In genomic region chr9:92384401-92384800, GRCm38 (mm10) we compare ENCODE assay signal across 20 mouse cellular contexts.
DNase-seq lines count a peak whose midpoint lies in the region; ATAC-seq and TF ChIP-seq lines count a peak whose summit lies in the region.
"Had no signal": no experiment of that assay in that cellular context is flagged by ENCODE, and none has a peak within 500 bp of the region (broad histone marks: within the 10 kb centered on the region; RNA-seq: fewer than 3 reads in every experiment).

No protein-coding gene starts in this region.

- no peak overlapping the region for H3K9ac ChIP-seq in stomach, postnatal 0 days (ENCODE audit: low read length)
- H3K9ac ChIP-seq: forebrain, embryonic 13.5 days; kidney, embryonic 15.5 days; liver, embryonic 14.5 days; lung, embryonic 15.5 days; stomach, embryonic 15.5 days had no signal

- POLR2A ChIA-PET in Patski (lab: Charles Lee): no interaction called here

- TF ChIP-seq CTCF in Patski (IDR thresholded peaks at IDR 0.05): no peak
- TF ChIP-seq CTCF in stomach, postnatal 0 days (IDR thresholded peaks at IDR 0.05; ENCODE audit: low read depth): no peak

- 39% methylated on average over 3 of the region's 3 CpGs for WGBS in stomach, postnatal 0 days

- ATAC-seq in Patski: peak; percentile 98
- ATAC-seq in hematopoietic stem cell, adult 5-6 weeks (replicated peaks in 1 of 2; ENCODE audit: insufficient read depth in 1 of 2, low FRiP score in 2 of 2, low TSS enrichment in 1 of 2, low read depth in 1 of 2, poor library complexity in 2 of 2, severe bottlenecking in 2 of 2): peak; percentile 86 to 87
- ATAC-seq in stomach, postnatal 0 days (ENCODE audit: low FRiP score, low TSS enrichment): no peak
- no peak for ATAC-seq in erythroid progenitor cell, adult 5-6 weeks (replicated peaks; ENCODE audit: low FRiP score, poor library complexity, severe bottlenecking)
- ATAC-seq: forebrain, embryonic 13.5 days had no signal

- no peaks in the 10 kb centered on the region for H3K9me3 ChIP-seq in stomach, postnatal 0 days (ENCODE audit: control insufficient read depth, low read length)
- H3K9me3 ChIP-seq: embryonic facial prominence, embryonic 10.5 days; forebrain, embryonic 13.5 days; kidney, embryonic 15.5 days; lung, embryonic 15.5 days; stomach, embryonic 15.5 days had no signal

- in situ Hi-C loops in Patski (cut with MboI; ENCODE audit: low pct_unique_long_range_greater_than_20kb): loop anchor here (10.0 kb wide), 1 partner anchor 230 kb away; no protein-coding TSS in a partner anchor

- CTCF ChIA-PET in Patski (lab: Charles Lee): interaction anchor here (1.0 kb wide), 1 partner anchor 57 kb away, joined by 3 read pairs; no protein-coding TSS in a partner anchor

- H3K4me1 ChIP-seq in stomach, postnatal 0 days (replicated peaks; ENCODE audit: control insufficient read depth, insufficient read depth): no peaks in the 10 kb centered on the region
- H3K4me1 ChIP-seq: embryonic facial prominence, embryonic 10.5 days; forebrain, embryonic 13.5 days; kidney, embryonic 15.5 days; lung, embryonic 15.5 days; stomach, embryonic 15.5 days had no signal

- no peak overlapping the region for H3K4me3 ChIP-seq in stomach, postnatal 0 days (ENCODE audit: low read depth, low read length)
- H3K4me3 ChIP-seq: embryonic facial prominence, embryonic 10.5 days; forebrain, embryonic 13.5 days; kidney, embryonic 15.5 days; lung, embryonic 15.5 days; stomach, embryonic 15.5 days had no signal

- no peak overlapping the region for H3K27ac ChIP-seq in stomach, postnatal 0 days (replicated peaks)
- H3K27ac ChIP-seq: embryonic facial prominence, embryonic 10.5 days; forebrain, embryonic 13.5 days; kidney, embryonic 15.5 days; liver, embryonic 14.5 days; lung, embryonic 15.5 days; stomach, embryonic 15.5 days had no signal

- H3K36me3 ChIP-seq in stomach, postnatal 0 days (ENCODE audit: control insufficient read depth, insufficient read depth, low read length): no peaks in the 10 kb centered on the region
- H3K36me3 ChIP-seq: embryonic facial prominence, embryonic 10.5 days; kidney, embryonic 15.5 days; lung, embryonic 15.5 days; stomach, embryonic 15.5 days had no signal

- H3K27me3 ChIP-seq in Patski: no peaks in the 10 kb centered on the region
- no peaks in the 10 kb centered on the region for H3K27me3 ChIP-seq in stomach, postnatal 0 days (ENCODE audit: control insufficient read depth, insufficient read depth, low read length)
- H3K27me3 ChIP-seq: forebrain, embryonic 13.5 days; kidney, embryonic 15.5 days; lung, embryonic 15.5 days; stomach, embryonic 15.5 days had no signal

- peak; percentile 56 for DNase-seq in CD4-positive, CD25-positive, alpha-beta regulatory T cell, adult 2 months (ENCODE audit: low read depth, low spot score)
- DNase-seq in Patski (ENCODE audit: low read depth, low spot score): peak; percentile 43
- DNase-seq in naive thymus-derived CD4-positive, alpha-beta T cell, adult 2 months (ENCODE audit: low read depth): peak; percentile 7
- no peak for DNase-seq in urinary bladder, adult 18-20 months (ENCODE audit: low spot score in 2 of 2)
- DNase-seq in stomach, postnatal 0 days (ENCODE audit: low spot score): no peak
- DNase-seq: adrenal gland, postnatal 25 days; cerebellum, adult 18-20 months; gastrocnemius, postnatal 14 days; kidney, postnatal 4 days; lung, postnatal 4 days; right cerebral cortex, postnatal 25 days had no signal

- H3K4me2 ChIP-seq in stomach, postnatal 0 days (replicated peaks; ENCODE audit: low read depth): no peak overlapping the region
- H3K4me2 ChIP-seq: forebrain, embryonic 13.5 days; kidney, embryonic 15.5 days; lung, embryonic 15.5 days; midbrain, embryonic 11.5 days; stomach, embryonic 15.5 days had no signal

- TF ChIP-seq EP300 in stomach, postnatal 0 days (optimal IDR thresholded peaks at IDR 0.05): no peak

Comparison
In these comparisons a context has a peak if more than half of its experiments do, and no peak if none do; other contexts are left out.
1. DNase-seq: peak in CD4-positive, CD25-positive, alpha-beta regulatory T cell, adult 2 months (single experiment), Patski (single experiment) and naive thymus-derived CD4-positive, alpha-beta T cell, adult 2 months (single experiment); none in urinary bladder, adult 18-20 months (0 of 2) and stomach, postnatal 0 days (single experiment).
2. ATAC-seq: peak in Patski (single experiment) and hematopoietic stem cell, adult 5-6 weeks (2 of 2); none in stomach, postnatal 0 days (single experiment) and erythroid progenitor cell, adult 5-6 weeks (single experiment).